Mouse (Mus musculus) fibroblast of lung, adult 2 months (primary cell): ENCODE measurements around the gene Raet1e.
"Not testable (repeated sequence)": the region's sequence is repeated elsewhere in the genome, so short reads cannot be mapped to it uniquely, and the experiment has no call there.

Experiments used
- DNase-seq: peaks from one replicate; pipeline ENCODE4 v3.0.0-alpha.2; 2011; ENCODE audit warnings: low read depth

Gene Raet1e

DNA sequence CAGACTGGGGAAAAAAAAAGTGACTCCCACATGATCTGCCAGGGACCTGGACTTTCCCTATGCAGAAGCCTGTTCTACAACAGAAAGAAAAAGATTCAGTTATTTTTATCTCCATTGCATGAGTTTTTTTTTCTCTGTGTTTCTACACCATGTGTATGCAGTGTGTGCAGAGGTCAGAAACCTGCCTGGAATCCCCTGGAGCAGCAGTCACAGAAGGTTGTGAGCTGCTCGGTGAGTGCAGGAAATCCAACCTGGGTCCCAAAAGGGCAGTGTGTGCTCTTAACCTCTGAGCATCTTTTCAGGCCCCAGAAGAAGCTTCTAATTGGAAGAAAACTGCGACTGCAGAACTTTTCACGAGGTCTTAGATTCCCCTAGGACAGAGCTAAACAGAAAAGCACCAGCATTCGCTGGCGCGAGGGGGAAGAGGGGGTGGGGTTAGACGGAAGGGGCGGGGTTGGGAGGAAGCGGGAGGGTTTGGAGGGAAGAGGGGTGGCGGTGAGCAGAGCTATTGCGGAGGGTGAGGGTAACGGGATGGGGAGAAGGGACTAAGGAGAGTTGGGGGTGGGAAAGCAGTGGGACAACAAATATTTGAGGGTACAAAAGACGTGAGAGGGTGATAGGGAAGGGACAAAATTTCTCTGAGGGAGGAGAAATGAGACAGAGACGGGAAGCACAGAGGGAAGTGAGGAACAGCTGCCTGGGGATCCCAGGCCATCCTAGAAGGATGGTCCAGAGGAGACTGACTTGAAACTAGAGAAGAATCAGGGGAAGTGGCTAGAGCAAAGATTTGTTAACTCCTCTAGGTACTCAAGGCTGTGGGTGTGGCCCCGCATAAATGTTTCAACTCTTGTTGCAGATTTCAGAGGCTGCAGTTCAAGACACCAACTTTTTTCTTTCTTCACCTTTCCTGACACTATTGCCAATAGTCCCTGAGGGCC, 203.3 kb downstream of the Raet1e start:
- DNase-seq, result not testable (repeated sequence)

DNA sequence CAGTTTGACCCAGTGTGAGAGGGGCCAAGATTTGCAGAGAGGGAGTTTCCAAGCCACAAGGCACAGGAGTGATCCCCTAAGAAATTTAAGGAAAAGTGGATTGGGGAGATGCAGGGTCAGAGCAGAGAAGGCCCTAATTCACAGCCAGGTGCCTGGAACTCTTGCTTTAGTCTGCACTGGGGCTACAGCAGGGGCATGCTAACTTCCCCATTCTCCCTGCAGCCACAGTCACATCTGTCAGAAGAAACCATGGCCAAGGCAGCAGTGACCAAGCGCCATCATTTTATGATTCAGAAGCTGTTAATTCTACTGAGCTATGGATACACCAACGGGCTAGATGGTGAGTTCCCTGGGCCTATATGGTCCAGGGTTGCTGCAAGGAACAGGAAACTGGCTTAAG, 204.1 kb downstream of the Raet1e start:
- not testable (repeated sequence) for DNase-seq

DNA sequence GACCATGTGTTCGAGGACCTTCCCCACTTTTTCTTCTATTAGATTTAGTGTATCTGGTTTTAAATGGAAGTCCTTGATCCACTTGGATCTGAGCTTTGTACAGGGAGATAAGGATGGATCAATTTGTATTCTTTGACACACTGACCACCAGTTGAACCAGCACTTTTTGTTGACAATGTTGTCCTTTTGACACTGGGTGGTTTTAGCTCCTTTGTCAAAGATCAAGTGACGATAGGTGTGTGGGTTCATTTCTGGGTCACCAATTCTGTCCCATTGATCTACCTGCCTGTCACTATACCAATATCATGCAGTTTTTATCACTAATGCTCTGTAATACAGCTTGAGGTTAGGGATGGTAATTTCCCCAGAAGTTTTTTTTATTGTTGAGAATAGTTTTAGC, 206.5 kb downstream of the Raet1e start:
- not testable (repeated sequence) for DNase-seq

DNA sequence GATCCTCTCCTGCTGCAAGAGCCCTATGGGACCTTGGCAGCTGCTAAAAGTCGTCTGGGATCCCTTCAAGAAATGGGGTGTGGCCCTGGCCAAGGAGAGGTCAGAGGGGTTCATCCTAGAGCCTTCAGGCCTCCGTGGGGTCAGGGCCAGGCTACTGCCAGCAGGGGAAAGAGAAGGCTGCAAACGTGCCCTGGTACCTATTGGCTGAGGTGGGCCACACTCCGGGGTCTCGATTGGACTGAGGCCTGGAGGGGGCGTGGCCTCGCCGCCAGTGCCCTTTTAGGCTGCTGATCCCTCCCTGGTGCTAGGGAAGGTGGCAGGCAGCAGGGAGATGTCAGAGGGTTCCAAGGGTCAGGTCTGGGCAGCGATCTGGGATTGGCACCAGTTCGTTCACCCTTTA, 222.9 kb downstream of the Raet1e start:
- not testable (repeated sequence) for DNase-seq

DNA sequence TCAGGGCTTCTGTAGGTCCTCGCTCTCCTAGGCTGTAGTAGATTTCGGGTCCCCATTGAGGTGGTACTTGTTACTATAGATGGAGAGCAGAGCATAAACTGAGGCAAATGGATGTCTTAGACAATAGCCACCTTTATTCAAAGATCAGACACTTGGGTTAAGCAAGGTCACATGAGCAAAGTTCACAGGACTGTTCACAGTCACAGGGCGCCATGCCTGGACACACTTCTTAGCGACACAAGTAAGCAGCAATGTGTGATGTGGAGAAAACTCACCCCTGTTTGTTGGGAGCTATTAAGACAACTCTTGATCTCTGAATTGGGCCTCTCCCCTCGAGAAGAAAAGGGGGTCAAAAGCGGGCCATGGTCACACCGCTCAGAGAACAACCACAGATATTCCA, 231.8 kb downstream of the Raet1e start:
- not testable (repeated sequence) for DNase-seq

DNA sequence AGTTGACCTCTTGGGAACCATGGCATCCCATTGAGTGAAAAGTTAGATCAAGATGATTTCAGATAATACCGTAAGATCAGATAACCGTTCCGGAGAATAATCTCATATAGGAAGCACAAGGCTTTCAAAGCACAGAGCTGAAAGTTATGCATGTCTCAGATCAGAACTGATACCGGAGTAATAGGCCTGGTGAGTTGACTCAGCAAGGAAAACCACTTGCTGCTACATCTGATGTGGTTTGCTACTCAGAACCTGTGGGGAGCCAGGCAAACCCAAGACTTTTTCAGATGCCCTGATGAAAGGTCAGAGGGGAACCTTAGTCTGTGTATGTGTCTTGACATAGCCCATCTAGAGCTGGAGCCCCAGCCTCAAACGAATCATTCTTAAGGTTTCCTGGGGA, 233.2 kb downstream of the Raet1e start:
- not testable (repeated sequence) for DNase-seq

DNA sequence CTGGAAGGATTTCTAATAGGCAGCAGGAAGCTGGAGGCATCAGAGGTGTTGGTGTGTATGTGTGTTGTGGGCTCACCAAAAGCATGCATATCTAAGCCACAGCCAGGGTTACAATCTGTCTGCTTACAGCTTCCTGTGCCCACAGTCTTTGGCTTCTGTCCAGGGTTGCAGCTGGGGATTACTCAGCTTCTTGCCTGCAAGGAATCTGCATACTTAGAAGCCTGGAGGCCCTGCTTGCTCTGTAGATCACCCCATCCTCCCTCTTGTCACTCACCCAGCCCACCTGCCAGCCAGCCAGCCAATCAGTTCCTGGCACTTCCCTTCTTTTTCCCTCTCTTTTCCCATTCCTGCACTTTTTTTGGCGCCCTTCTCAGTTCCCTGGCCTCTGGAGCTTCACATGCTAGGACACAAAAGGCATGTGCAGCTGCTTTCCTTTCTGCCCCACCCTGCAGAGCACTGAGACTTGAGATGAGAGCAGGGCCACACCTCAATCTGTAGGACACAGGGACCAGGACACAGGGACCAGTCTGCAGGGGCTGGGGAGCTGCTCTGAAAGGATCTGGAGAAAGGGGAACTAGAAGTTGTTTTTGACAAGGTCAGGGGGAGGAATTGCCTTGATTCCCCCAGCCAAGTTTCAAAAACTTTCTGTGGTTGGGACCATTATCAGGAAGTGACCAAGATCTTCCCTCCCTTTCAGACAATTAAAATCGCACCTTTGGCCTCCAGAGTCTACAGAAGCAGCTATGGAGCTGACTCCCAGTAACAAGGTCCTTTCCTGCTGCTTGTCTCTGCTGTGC, 234.9 kb downstream of the Raet1e start:
- not testable (repeated sequence) for DNase-seq

DNA sequence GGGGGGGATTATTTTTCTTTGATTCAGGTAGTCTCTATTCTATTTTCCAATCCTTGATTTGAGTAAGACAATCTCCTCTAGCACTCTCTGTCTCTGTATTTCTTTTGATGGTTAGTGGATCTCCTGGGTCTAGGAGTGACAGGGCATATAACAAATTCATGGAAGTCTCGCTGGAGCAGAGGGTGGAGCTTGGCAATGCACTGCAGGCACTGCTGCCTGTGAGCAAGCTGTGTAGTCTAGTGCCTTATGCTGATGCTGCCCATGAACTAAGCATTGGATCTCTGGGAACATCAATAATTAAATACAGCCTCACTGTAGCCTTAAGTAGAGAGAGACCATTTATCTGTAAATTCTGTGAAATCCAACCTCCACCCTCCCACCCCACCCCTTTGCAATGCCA, 238.3 kb downstream of the Raet1e start:
- not testable (repeated sequence) for DNase-seq

DNA sequence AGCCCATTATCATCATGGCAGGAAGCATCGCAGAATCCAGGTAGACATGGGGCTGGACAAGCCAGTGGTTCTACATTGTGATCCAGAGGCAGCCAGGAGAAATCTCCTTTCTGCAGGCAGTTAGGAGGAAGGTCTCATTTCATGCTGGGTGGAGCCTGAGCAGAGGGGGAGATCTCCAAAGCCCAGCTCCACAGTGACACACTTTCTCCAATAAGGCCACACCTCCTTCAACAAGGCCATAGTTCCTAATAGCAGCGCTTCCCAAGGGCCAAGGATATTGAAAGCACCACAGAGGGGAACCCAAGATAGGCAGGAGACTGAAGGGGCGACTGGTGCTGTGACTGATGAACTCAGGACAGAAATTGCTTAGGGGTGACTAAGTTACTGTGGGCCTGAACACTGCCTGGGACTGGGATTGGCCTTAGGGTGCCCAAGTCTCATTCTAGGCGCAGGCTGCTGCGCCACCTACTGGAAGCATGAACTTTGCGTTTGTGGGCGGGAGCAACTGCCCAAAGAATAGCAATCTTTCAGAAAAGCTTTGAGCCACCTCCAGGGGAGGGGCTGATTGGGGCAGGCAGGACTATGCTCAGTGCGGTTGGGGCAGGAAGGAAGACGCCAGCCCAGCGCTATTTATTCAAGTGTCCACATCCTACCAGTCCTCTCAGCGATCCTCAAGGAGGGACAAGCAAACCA, 244.0 kb downstream of the Raet1e start:
- peak; percentile 15 for DNase-seq

GRCm38 (mm10) chr10:22413702-22414494, 255.5 kb downstream of the Raet1e start:
- DNase-seq, result peak; percentile 9
